Mouse (Mus musculus): ENCODE data around the gene Ift46.
"Not testable (repeated sequence)": the region's sequence is repeated elsewhere in the genome, so short reads cannot be mapped to it uniquely, and the experiment has no call there.

Ift46 gene

GRCm38 (mm10) chr9:44734524-44735494 is 32.9 kb upstream of the Ift46 start, which contains the start of gene Phldb1:
TSS of gene Phldb1 (minus strand) at chr9:44735198.
- DNase-seq (ENCODE audit: inconsistent age in 2 of 2, low spot score in 1 of 2): peak; percentile 80 to 92

DNA sequence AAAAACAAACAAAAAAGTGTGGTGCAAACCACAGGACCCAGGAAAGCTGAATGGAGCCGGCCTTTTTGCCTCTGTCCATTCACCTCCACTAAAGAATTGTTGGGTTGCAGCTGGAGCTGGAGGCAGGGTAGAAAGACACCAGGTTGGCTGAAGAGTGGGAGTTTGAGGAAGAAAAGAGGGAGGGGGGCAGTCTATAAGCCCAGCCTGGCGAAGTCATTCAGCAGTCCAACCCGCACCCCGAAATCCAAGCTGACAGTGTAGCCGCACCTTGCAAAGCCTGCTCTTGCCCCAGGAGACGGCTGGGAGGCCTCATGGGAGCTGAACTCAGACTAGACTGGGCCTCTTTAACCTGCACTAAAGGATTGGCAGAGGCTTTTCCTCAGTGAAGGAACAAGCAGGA is 31.8 kb upstream of the Ift46 start:
- no peak for DNase-seq (ENCODE audit: inconsistent age in 2 of 2, low spot score in 1 of 2)

- no peak for DNase-seq (ENCODE audit: inconsistent age in 2 of 2, low spot score in 1 of 2)
These were observed 31.4 kb upstream of the Ift46 start for GRCm38 (mm10) chr9:44736301-44736700.

DNA sequence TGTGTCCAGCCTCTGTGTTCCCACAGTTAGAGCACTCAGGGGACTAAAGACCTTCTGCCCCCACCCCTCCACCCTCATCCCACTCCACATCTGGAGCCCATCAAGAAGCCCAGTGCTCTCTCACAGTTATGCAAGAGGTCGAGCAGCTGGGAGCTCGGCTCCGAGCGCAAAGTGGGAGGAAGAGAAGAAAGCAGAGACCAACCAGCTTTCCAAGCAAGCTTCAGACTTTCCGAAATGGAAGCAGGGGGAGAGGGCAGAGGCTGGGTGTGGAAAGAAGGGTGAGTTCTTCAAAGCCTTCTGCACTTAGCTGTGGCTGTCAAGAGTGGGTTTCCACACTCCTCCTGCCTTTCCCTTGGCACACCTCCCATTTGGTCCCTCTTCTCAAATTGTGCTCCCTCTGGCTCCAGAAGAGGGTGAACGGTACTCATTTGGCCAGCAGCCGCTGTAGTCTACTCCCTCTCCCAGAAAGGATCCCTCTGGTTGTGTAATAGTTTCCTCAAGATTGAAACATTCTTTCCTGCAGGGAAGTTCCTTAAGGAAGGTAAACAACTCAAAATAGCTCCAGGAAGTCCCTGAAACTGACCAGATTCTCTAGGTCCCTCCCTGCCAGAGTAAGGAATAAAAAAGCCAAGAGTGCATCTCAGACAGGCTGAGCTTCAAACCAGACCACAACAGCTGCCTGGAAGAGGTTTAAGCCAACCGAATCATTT is 30.3 kb upstream of the Ift46 start:
- DNase-seq (ENCODE audit: inconsistent age in 2 of 2, low spot score in 1 of 2): peak in 1 of 2 experiments; percentile 59

GRCm38 (mm10) chr9:44740663-44741192 is 27.0 kb upstream of the Ift46 start:
- DNase-seq (ENCODE audit: inconsistent age in 2 of 2, low spot score in 1 of 2): no peak

DNA sequence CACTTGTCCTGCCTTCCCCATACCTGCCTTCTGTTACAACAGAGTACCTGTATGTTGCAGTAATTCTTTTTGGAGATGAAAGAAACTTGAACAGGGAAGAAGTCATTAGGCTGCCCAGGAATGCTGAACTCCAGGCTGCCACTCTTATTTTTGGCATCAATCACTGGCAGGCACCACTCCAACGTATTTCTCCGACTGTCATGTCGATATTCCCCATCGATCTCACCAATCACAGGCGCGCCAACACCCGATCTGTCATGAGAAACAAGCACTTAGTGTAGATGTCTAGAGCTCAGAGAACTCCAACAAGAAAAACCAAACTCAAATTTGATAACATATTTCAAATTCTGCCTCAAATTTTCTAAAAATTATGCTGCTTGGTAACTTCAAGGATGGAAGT is 22.3 kb upstream of the Ift46 start:
- no peak for DNase-seq (ENCODE audit: inconsistent age in 2 of 2, low spot score in 1 of 2)

- no peak for DNase-seq (ENCODE audit: inconsistent age in 2 of 2, low spot score in 1 of 2)
These were observed 21.0 kb upstream of the Ift46 start for GRCm38 (mm10) chr9:44746666-44747065.

DNA sequence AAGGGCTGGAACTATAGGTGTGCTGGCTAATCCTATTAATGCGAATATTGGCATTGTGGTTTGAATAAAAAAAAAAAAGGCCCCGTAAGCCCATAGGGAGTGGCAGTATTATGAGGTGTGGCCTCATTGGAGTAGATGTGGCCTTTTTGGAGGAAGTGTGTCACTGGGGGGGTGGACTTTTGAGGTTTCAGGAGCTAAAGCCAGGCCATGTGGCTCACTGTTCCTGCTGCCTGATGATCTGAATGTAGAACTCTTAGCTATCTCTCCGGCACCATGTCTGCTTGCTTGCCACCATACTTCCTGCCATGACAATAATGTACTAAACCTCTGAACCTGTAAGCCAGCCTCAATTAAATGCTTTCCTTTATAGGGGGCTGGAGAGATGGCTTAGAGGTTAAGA is 20.4 kb upstream of the Ift46 start:
- no peak for DNase-seq (ENCODE audit: inconsistent age in 2 of 2, low spot score in 1 of 2)

DNA sequence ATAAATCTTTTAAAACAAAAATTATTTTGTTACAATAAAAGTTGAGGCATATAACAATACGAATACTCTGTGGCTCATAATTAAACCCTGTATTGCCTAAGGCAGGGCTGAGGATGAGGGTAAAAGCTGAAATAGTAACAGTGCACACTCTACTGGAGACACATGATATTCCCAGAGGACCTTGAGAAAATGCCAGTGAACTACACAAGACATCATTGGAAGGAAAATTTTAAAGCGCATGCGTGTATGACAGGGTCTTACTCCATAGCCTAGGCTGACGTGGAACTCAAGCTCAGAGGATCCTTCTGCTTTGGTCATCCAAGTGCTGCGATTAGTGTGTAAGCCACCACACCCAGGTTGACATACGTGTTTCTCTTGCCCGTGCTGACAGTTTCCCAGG is 19.2 kb upstream of the Ift46 start:
- peak; percentile 35 to 79 for DNase-seq (ENCODE audit: inconsistent age in 2 of 2, low spot score in 1 of 2)

GRCm38 (mm10) chr9:44760873-44761272 is 6.8 kb upstream of the Ift46 start:
- no peak for DNase-seq (ENCODE audit: inconsistent age in 2 of 2, low spot score in 1 of 2)

DNA sequence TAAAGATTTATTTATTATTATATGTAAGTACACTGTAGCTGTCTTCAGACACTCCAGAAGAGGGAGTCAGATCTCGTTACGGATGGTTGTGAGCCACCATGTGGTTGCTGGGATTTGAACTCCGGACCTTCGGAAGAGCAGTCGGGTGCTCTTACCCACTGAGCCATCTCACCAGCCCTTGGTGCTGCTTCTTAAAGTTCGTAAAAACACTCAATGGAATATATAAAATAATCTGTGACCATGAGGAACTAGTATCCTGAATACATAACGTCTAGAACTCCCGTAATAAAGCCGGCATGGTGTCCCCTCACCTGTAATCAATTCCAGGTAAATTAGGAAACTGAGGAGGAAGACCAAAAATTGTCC is 304 bp downstream of the Ift46 start:
- not testable (repeated sequence) for DNase-seq (ENCODE audit: inconsistent age in 2 of 2, low spot score in 1 of 2)

- no peak for DNase-seq (ENCODE audit: inconsistent age in 2 of 2, low spot score in 1 of 2)
These were observed 3.7 kb downstream of the Ift46 start for GRCm38 (mm10) chr9:44771376-44771775.

- no peak for DNase-seq (ENCODE audit: inconsistent age in 2 of 2, low spot score in 1 of 2)
These were observed 4.7 kb downstream of the Ift46 start for GRCm38 (mm10) chr9:44772392-44772749.

DNA sequence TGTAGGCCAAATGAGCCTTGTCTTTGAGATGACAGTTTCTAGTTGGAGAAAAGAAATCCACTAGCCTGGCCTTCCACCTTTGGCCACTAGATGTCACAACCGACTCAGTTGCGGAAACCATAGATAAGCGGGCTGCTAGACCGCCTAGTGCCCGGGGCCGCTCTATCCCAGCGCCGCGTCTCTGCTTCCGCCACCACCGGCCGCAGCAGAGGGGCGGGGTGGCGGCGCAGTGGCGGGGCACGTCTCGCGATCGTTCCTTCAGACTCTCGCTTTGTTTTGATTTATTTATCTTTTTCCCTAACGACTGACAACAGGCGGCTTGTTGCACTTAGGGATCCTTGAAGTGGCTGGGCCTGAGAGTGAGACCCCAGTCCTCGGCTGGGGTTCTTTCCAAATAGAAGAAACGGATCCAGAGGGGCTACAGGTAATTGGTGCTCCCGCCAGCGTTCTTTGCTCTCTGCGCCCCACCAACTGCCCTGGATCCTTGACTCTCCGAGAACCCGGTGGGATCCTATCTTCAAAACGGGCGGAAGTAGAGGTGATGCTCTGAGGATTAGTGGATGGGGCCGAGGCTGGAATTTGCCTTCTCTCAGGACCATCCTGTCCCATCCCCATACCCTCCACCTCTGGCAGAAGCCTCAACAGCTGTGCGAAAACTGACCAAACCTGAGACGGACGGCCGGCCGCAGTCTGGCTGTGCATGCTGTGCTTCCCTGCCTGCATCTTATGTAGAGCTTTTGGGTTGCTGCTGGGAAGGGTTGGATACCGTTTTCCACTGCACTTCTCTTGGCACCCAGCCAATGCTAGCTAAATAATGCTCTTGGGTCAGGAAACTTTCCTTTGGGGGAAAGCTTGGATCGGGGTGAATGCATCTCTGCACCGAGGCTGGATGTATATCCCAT is 5.3 kb downstream of the Ift46 start:
- DNase-seq (ENCODE audit: inconsistent age in 2 of 2, low spot score in 1 of 2): peak; percentile 95 to 98

- no peak for DNase-seq (ENCODE audit: inconsistent age in 2 of 2, low spot score in 1 of 2)
These were observed 25.1 kb downstream of the Ift46 start for GRCm38 (mm10) chr9:44792842-44793241.

- peak; percentile 17 to 36 for DNase-seq (ENCODE audit: inconsistent age in 2 of 2, low spot score in 1 of 2)
These were observed 30.6 kb downstream of the Ift46 start for GRCm38 (mm10) chr9:44798298-44798697.

GRCm38 (mm10) chr9:44799102-44799957 is 31.6 kb downstream of the Ift46 start, which contains the start of gene Tmem25:
TSS of gene Tmem25 (minus strand) at chr9:44799307.
- DNase-seq (ENCODE audit: inconsistent age in 2 of 2, low spot score in 1 of 2): peak; percentile 93 to 96

DNA sequence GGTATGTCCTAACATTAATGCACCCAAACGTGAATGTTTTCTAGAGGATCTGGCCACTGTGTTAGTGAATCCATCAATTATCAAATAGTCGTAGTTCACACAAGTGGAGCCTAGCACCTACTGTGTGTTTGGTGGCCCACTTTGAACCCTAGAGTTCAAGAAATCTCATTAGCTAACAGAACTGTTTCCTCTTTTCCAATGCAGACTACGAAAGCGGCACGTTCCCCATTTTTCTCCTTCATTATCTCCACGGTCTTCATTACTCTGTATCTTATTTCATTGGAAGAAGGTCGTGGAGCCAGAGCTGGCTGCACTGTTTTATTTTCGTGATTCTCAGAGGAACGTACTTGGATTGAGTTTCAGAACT is 32.2 kb downstream of the Ift46 start:
- no peak for DNase-seq (ENCODE audit: inconsistent age in 2 of 2, low spot score in 1 of 2)

DNA sequence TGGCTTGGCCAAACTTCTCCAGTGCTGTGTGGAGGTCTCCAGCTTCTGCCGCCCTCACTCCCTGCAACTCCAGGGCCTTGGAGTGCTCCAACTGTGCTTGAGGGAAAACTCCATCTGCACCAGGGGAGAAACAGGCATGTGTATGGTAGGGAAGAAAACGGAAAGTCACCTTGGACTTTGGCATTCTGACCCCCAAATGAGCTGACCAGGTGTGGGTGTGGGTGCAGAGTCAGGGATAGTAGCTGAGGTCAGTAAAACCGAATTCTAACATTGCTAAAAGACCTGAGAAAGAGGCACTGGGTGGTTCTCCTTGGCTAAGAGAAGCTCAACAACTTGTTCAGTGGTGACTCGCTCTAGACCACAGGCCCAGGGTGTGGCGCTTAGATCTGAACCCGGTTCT is 34.0 kb downstream of the Ift46 start:
- no peak for DNase-seq (ENCODE audit: inconsistent age in 2 of 2, low spot score in 1 of 2)

Measured in adrenal gland, adult (tissue).